Mouse (Mus musculus) cerebellum, postnatal 14 days (tissue): ENCODE measurements at regions not wholly inside any gene's neighbourhood (a gene's known extent, or its start where the extent isn't known, plus 50 kb on each side); places are given as distances from the start of the nearest gene placed in this dataset.

ENCODE experiments used
- DNase-seq, 2 experiments: peaks; one replicate each; pipeline ENCODE4 v3.0.0; 2021; ENCODE audit warnings: mixed read lengths in 2 of 2

GRCm38 (mm10) chr16:77444647-77445046 is 157.2 kb downstream of the Gm11146 start:
- DNase-seq: no peak

GRCm38 (mm10) chr16:77444006-77444405 is 157.9 kb downstream of the Gm11146 start:
- peak; percentile 33 to 70 for DNase-seq

- no peak for DNase-seq
Measured at GRCm38 (mm10) chr16:77443318-77443717, 158.6 kb downstream of the Gm11146 start.

- DNase-seq: peak in 1 of 2 experiments; percentile 26
Measured at GRCm38 (mm10) chr16:77442866-77443265, 159.0 kb downstream of the Gm11146 start.

GRCm38 (mm10) chr16:77431345-77431744 is 170.5 kb downstream of the Gm11146 start:
- DNase-seq: no peak

- DNase-seq: peak in 1 of 2 experiments; percentile 16
Measured at GRCm38 (mm10) chr16:77422385-77423363, 179.2 kb downstream of the Gm11146 start.

- DNase-seq: peak; percentile 27 to 47
Measured at GRCm38 (mm10) chr16:77421591-77422024, 180.3 kb downstream of the Gm11146 start.

GRCm38 (mm10) chr16:77421001-77421400 is 180.9 kb downstream of the Gm11146 start:
- DNase-seq: no peak

GRCm38 (mm10) chr16:77420136-77420860 is 181.6 kb downstream of the Gm11146 start:
- DNase-seq: no peak

GRCm38 (mm10) chr16:77419116-77419735 is 182.7 kb downstream of the Gm11146 start:
- no peak for DNase-seq

GRCm38 (mm10) chr16:77418486-77418885 is 183.4 kb downstream of the Gm11146 start:
- no peak for DNase-seq

- peak; percentile 24 to 39 for DNase-seq
Measured at GRCm38 (mm10) chr16:77417791-77418190, 184.1 kb downstream of the Gm11146 start.

GRCm38 (mm10) chr16:77414562-77414961 is 187.3 kb downstream of the Gm11146 start:
- peak in 1 of 2 experiments; percentile 27 for DNase-seq

- no peak for DNase-seq
Measured at GRCm38 (mm10) chr16:77409168-77409567, 192.7 kb downstream of the Gm11146 start.

GRCm38 (mm10) chr16:77406999-77407398 is 194.9 kb downstream of the Gm11146 start:
- no peak for DNase-seq

- DNase-seq: no peak
Measured at GRCm38 (mm10) chr16:77405859-77406258, 196.0 kb downstream of the Gm11146 start.

- no peak for DNase-seq
Measured at GRCm38 (mm10) chr16:77405181-77405818, 196.6 kb downstream of the Gm11146 start.

GRCm38 (mm10) chr16:77402711-77403280 is 199.1 kb downstream of the Gm11146 start:
- DNase-seq: no peak

GRCm38 (mm10) chr16:77401185-77401943 is 200.5 kb downstream of the Gm11146 start:
- no peak for DNase-seq

- peak; percentile 50 to 54 for DNase-seq
Measured at GRCm38 (mm10) chr16:77400276-77400891, 201.5 kb downstream of the Gm11146 start.

- DNase-seq: no peak
Measured at GRCm38 (mm10) chr16:77399846-77400275, 202.0 kb downstream of the Gm11146 start.
